Mouse (Mus musculus) myocyte (in vitro differentiated cells): Measurements from ENCODE around the gene Fabp3. TPM values are rescaled to one million over a fixed set of nuclear protein-coding genes. Genes with fewer than 3 reads are reported as not detected.
A peak's percentile ranks its signal among the peaks of the same experiment; 100 is the strongest.

ENCODE experiments used
- H3K27me3 ChIP-seq: one replicate; pipeline ENCODE4 v1.6.1; 2011; ENCODE audit not compliant: control insufficient read depth, insufficient read depth, insufficient read length
- H3K36me3 ChIP-seq: one replicate; pipeline ENCODE4 v1.6.1; 2011; ENCODE audit not compliant: control insufficient read depth, insufficient read depth
- H3K4me2 ChIP-seq: one replicate; pipeline ENCODE4 v1.6.1; 2011; ENCODE audit warnings: low read depth, control low read depth
- H3K4me3 ChIP-seq: one replicate; pipeline ENCODE4 v1.5.1; 2011; ENCODE audit warnings: mild to moderate bottlenecking, control low read depth, moderate library complexity
- H3K79me2 ChIP-seq: one replicate; pipeline ENCODE4 v1.6.1; 2011; ENCODE audit not compliant: control insufficient read depth, insufficient read depth
- H3ac ChIP-seq: one replicate; pipeline ENCODE4 v1.6.1; 2011; ENCODE audit not compliant: control insufficient read depth, insufficient read length
- CEBPB ChIP-seq: IDR thresholded peaks from 2 replicates; pipeline ENCODE4 v1.6.1; 2011; ENCODE audit warnings: mild to moderate bottlenecking, moderate library complexity; ENCODE audit not compliant: poor library complexity, insufficient read depth, severe bottlenecking
- E2F4 ChIP-seq: IDR thresholded peaks from one replicate; pipeline ENCODE4 v1.6.1; 2011; ENCODE audit warnings: mild to moderate bottlenecking, control low read depth, moderate library complexity; ENCODE audit not compliant: insufficient read depth
- MAX ChIP-seq: IDR thresholded peaks from one replicate; pipeline ENCODE4 v1.6.1; 2011; ENCODE audit warnings: low read depth, mild to moderate bottlenecking, control low read depth
- MYOD1 ChIP-seq, 3 experiments: IDR thresholded peaks; one replicate each; pipeline ENCODE4 v1.6.1; 2011; ENCODE audit warnings: control low read depth in 2 of 3, low read depth in 2 of 3, mild to moderate bottlenecking in 2 of 3, moderate library complexity in 1 of 3; ENCODE audit not compliant: insufficient read length in 2 of 3, control insufficient read depth in 1 of 3
- MYOG ChIP-seq, 3 experiments: IDR thresholded peaks; one replicate each; pipeline ENCODE4 v1.6.1; 2011; ENCODE audit warnings: control low read depth in 2 of 3, low read depth in 2 of 3, mild to moderate bottlenecking in 2 of 3; ENCODE audit not compliant: insufficient read length in 2 of 3, control insufficient read depth in 1 of 3, insufficient read depth in 1 of 3
- POLR2A ChIP-seq: IDR thresholded peaks from one replicate; pipeline ENCODE4 v1.6.1; 2011; ENCODE audit warnings: low read depth, mild to moderate bottlenecking, control low read depth, moderate library complexity; ENCODE audit not compliant: insufficient read length
- POLR2AphosphoS2 ChIP-seq: IDR thresholded peaks from one replicate; pipeline ENCODE4 v1.6.1; 2011; ENCODE audit warnings: low read depth, control low read depth; ENCODE audit not compliant: insufficient read length
- REST ChIP-seq: IDR thresholded peaks from one replicate; pipeline ENCODE4 v1.6.1; 2011; ENCODE audit warnings: mild to moderate bottlenecking, control low read depth, moderate library complexity; ENCODE audit not compliant: insufficient read depth, insufficient read length
- SRF ChIP-seq: IDR thresholded peaks from one replicate; pipeline ENCODE4 v1.6.1; 2011; ENCODE audit warnings: low read depth; ENCODE audit not compliant: control insufficient read depth, insufficient read length
- TCF12 ChIP-seq: IDR thresholded peaks from one replicate; pipeline ENCODE4 v1.6.1; 2011; ENCODE audit warnings: mild to moderate bottlenecking, control low read depth; ENCODE audit not compliant: poor library complexity, insufficient read depth, severe bottlenecking
- TCF3 ChIP-seq: IDR thresholded peaks from one replicate; pipeline ENCODE4 v1.6.1; 2011; ENCODE audit warnings: low read depth, control low read depth; ENCODE audit not compliant: insufficient read length
- USF1 ChIP-seq: IDR thresholded peaks from one replicate; pipeline ENCODE4 v1.6.1; 2011; ENCODE audit warnings: low read depth, mild to moderate bottlenecking, control low read depth, moderate library complexity
- polyA plus RNA-seq: library from polyadenylated mRNA; unstranded; fragments of >200 nt; fragmentation: generic; extraction: Trizol; gene quantifications from one replicate; pipeline ENCODE4 v1.2.1, GENCODE M21; 2012; ENCODE audit warnings: missing spikeins

Gene Fabp3
- polyA plus RNA-seq, 1 experiment, result 71.9 TPM

DNA sequence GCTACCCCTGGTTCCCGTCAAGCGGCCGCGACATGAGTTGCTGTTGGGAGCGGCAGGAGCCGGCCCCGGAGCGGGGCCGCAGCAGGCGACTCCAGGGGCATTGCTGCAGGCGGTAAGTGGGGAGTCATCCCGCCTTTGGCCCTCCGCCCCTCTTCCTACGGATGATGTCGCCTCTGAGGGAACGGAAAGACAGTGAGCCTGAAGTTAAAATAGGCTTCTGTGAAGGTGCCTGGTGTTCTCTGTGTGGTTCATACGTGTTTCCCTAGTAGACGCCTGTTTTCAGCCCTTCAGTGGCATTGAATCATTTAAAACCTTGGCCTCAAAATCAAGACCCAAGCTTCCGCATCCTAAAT, 51.8 kb downstream of the Fabp3 start:
- Histone ChIP-seq H3K36me3 (no peaks in the 10 kb centered on the region), H3K4me2 (peak overlapping the region; percentile 85), H3K79me2 (peaks cover 44% of the 10 kb centered on the region), H3ac (peak overlapping the region; percentile 85), H3K27me3 (no peaks in the 10 kb centered on the region), H3K4me3 (peak overlapping the region; percentile 90)
- TF ChIP-seq POLR2A (no peak), POLR2AphosphoS2 (no peak), USF1 (no peak), CEBPB (no peak), MAX (no peak), MYOD1 (IDR thresholded peaks at IDR 0.05; ENCODE audit: control insufficient read depth in 1 of 3, insufficient read length in 2 of 3, low read depth in 2 of 3) (no peak), MYOG (IDR thresholded peaks at IDR 0.05; ENCODE audit: control insufficient read depth in 1 of 3, insufficient read depth in 1 of 3, insufficient read length in 2 of 3, low read depth in 2 of 3) (no peak), TCF12 (no peak), REST (no peak), SRF (no peak), TCF3 (no peak), E2F4 (no peak)

Other genes starting within 250 kb of the Fabp3 start
- gene Pef1, start 206.0 kb upstream of the Fabp3 start, polyA plus RNA-seq, result 62.4 TPM
- gene Hcrtr1, start 169.2 kb upstream of the Fabp3 start, polyA plus RNA-seq, result not detected
- gene Tinagl1, start 133.5 kb upstream of the Fabp3 start, polyA plus RNA-seq, result 1.6 TPM
- not detected for gene Gm853, start 86.2 kb upstream of the Fabp3 start, polyA plus RNA-seq
- 120 TPM for gene Serinc2, start 29.4 kb upstream of the Fabp3 start, polyA plus RNA-seq
- gene Gm10570, start 79 bp downstream of the Fabp3 start, polyA plus RNA-seq, result 0.24 TPM
- 24.0 TPM for gene Zcchc17, start 51.3 kb downstream of the Fabp3 start, polyA plus RNA-seq
- gene Snrnp40, start 51.5 kb downstream of the Fabp3 start, polyA plus RNA-seq, result 37.8 TPM